Mouse (Mus musculus): ENCODE data around the gene Laptm4a. TPM values are rescaled to one million over a fixed set of nuclear protein-coding genes. Genes with fewer than 3 reads are reported as not detected.

The Laptm4a gene
- polyA plus RNA-seq, 1 experiment from 2014 or later: 69.2 TPM

DNA sequence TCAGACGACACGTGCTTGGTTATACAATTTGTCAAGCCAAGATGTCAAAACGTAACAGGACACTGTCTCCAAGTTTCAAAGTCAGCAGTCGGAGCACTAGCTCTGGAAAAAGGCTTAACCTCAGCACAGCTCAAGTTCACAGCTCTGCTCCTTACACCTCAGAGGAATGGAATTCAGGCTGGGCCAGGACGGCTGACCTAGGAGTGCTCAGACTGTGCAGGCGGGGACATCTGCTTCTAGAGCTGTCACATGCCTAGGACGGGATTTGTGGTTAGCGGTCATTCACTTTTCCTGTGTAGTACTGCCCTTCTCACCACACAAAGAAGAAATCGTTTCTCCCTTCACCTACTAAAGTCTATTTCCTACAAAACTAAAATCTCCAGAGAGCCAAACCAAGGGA, 48.4 kb downstream of the Laptm4a start:
- Histone ChIP-seq H3K4me2 (no peak overlapping the region), H3K4me1 (replicated peaks) (0 out of 2 replicates have a peak, but pooled peaks cover 3% of the 10 kb centered on the region), H3K27me3 (peaks cover 46% of the 10 kb centered on the region), H3K36me3 (replicated peaks) (no peaks in the 10 kb centered on the region), H3K4me3 (replicated peaks) (no peak overlapping the region), H3K9ac (no peak overlapping the region), H3K9me3 (replicated peaks) (no peaks in the 10 kb centered on the region), H3K27ac (replicated peaks) (no peak overlapping the region)
- 14% methylated on average over 9 of the region's 9 CpGs for WGBS (ENCODE audit: insufficient replicate concordance)
- no peak for ATAC-seq (ENCODE audit: insufficient read depth)

DNA sequence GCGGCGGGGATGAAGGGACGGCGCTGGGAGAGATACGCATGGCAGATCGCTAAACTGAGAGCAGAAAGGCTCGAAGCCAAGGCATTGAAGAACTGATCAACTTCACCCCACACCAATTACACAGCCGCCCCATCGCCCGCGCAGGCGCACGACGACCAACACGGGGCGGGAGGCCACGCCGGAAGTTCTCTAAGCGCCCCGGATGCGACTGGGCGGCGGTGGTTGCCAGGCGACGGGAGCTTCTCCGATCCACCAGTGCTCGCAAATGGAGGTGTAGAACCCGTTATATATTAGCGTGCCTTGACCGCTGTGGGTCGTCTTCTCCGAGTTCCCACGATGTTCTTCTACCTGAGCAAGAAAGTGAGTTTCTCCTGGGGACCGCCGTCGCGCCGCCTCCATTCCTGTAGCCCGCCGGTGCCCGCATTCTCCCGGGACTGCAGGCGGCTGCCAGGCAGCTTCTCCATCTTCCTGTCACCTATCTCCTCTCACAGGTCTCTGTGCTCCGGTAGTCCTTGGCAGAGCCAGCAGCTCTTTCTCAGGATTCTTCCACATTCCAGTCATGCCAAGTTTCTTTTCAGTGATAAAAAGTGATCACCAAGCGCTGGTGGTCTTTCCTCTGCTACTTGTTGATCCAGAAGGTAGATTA, 52.5 kb downstream of the Laptm4a start, which contains the start of gene Wdr35:
Gene Wdr35 (plus strand): TSS at position 73 of the 646 bp plus-strand sequence.
- Histone ChIP-seq H3K9ac (0 out of 2 replicates have a peak within 1 kb of the TSS, but pooled peaks have one; percentile 13), H3K4me3 (replicated peaks) (peak within 1 kb of the TSS; percentile 59), H3K4me1 (replicated peaks) (0 out of 2 replicates have a peak, but pooled peaks cover 3% of the 10 kb centered on the region), H3K4me2 (peak within 1 kb of the TSS; percentile 70), H3K9me3 (replicated peaks) (no peaks in the 10 kb centered on the region), H3K36me3 (replicated peaks) (no peaks in the 10 kb centered on the region), H3K27me3 (peaks cover 48% of the 10 kb centered on the region), H3K27ac (replicated peaks) (no peak within 1 kb of the TSS)
- ATAC-seq (ENCODE audit: insufficient read depth): peak; percentile 66
- WGBS (ENCODE audit: insufficient replicate concordance): under 1% methylated on average over 45 of the region's 45 CpGs

DNA sequence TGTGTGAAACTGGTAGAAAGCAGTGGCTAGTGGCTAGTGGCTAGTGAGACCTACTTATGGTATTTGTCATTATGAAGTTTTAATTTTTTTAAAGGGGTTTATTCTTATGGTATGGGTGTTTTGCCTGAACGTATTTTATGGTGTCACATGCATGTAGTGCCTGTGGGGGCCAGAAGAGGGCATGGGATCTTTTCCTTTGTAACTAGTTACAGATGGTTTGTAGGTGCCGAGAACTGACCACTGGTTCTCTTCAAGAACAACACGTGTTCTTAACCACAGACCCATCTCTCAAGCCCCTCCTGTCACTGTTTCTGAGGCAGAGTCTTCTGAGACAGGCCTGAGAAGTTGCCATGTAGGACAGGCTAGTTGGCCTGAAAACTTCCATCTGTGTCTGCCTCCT, 53.6 kb downstream of the Laptm4a start:
- peaks cover 39% of the 10 kb centered on the region for H3K27me3 ChIP-seq
- 69% methylated on average over 3 of the region's 3 CpGs for WGBS (ENCODE audit: insufficient replicate concordance)
- no peak overlapping the region for H3K4me2 ChIP-seq
- H3K27ac ChIP-seq (replicated peaks): no peak overlapping the region
- no peak overlapping the region for H3K4me3 ChIP-seq (replicated peaks)
- 0 out of 2 replicates have a peak, but pooled peaks cover 3% of the 10 kb centered on the region for H3K4me1 ChIP-seq (replicated peaks)
- ATAC-seq (ENCODE audit: insufficient read depth): no peak
- no peaks in the 10 kb centered on the region for H3K36me3 ChIP-seq (replicated peaks)
- no peaks in the 10 kb centered on the region for H3K9me3 ChIP-seq (replicated peaks)
- H3K9ac ChIP-seq: no peak overlapping the region

Other genes starting within 250 kb of the Laptm4a start
- 14.1 and 14.8 TPM in 2 replicates for gene Pum2, start 247.5 kb upstream of the Laptm4a start, polyA plus RNA-seq (2015; fragmentation: Nextera tagmentation; extraction: Ambion mirVana)
- 23.3 and 26.3 TPM in 2 replicates for gene Sdc1, start 150.3 kb upstream of the Laptm4a start, polyA plus RNA-seq (2015; fragmentation: Nextera tagmentation; extraction: Ambion mirVana)
- gene Matn3, start 26.3 kb downstream of the Laptm4a start, polyA plus RNA-seq (2015; fragmentation: Nextera tagmentation; extraction: Ambion mirVana): 0.09 and 0.17 TPM in 2 replicates
- 0.96 and 1.2 TPM in 2 replicates for gene Wdr35, start 52.2 kb downstream of the Laptm4a start, polyA plus RNA-seq (2015; fragmentation: Nextera tagmentation; extraction: Ambion mirVana)
- gene Ttc32, start 108.3 kb downstream of the Laptm4a start, polyA plus RNA-seq (2015; fragmentation: Nextera tagmentation; extraction: Ambion mirVana): 11.1 and 12.2 TPM in 2 replicates

Data from liver, embryonic 15.5 days (tissue).